Mouse (Mus musculus): ENCODE data around the gene Stoml1.

DNA sequence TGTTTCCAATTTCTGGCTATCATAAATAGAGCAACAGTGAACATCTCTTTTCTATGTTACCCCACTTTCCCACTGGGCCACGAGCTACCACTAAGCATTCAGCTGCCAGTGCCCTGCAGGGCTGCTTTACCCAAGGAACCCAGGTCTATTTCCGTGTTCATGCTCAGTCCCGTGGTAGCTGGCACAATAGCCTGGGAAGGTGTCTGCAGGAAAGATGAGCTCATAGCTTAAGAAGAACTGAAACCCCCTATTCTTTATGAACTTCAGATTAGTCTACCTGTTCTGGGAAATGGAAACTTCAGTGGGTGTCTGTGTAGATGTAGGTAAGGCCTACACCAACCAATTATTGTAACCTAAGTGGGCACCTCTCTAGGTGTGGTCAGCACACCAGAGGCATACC, 12.4 kb downstream of the Stoml1 start:
- TF ChIP-seq CTCF (IDR thresholded peaks at IDR 0.05; ENCODE audit: low read depth, low read length) (no peak), POLR2A (IDR thresholded peaks at IDR 0.05; ENCODE audit: extremely low read depth, insufficient read depth, low read length) (no peak)
